Comparison of ENCODE assay signal across 10 mouse cellular contexts in the genomic region with DNA sequence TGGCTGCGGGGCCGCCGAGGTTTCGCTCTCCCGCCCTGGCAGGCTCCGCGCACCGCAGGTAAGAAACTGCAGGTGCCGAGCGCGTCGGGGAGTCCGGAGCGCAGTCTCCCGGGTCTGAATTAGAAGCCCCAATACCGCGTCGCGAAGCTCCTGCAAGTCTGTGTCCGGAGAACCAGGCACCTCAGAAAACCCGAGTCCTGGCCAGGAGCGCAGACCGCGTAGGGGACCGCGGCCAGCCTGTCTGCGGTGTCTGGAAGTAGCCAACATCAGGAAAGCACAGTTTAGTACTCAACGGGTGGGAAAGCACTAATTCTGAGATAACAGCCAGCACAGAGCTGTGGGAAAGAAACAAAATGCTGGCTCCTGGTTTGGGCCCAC. TPM values are rescaled to one million over a fixed set of nuclear protein-coding genes. Genes with fewer than 3 reads are reported as not detected.
DNase-seq lines count a peak whose midpoint lies in the region; ATAC-seq and TF ChIP-seq lines count a peak whose summit lies in the region.
"Had no signal": no experiment of that assay in that cellular context is flagged by ENCODE, and none has a peak within 500 bp of the region (broad histone marks: within the 10 kb centered on the region; RNA-seq: fewer than 3 reads in every experiment).

No protein-coding gene starts in this region.

- H3K9ac ChIP-seq in kidney, embryonic 16.5 days (replicated peaks; ENCODE audit: low read length): no peak overlapping the region
- peak overlapping the region; percentile 55 for H3K9ac ChIP-seq in forebrain, embryonic 12.5 days
- no peak overlapping the region for H3K9ac ChIP-seq in intestine, postnatal 0 days (ENCODE audit: low read depth, low read length)
- H3K9ac ChIP-seq in neural tube, embryonic 13.5 days: no peak overlapping the region

- no peak overlapping the region for H3K27ac ChIP-seq in kidney, embryonic 16.5 days (ENCODE audit: low read length)
- peak overlapping the region; percentile 78 for H3K27ac ChIP-seq in forebrain, embryonic 12.5 days
- H3K27ac ChIP-seq in intestine, postnatal 0 days (ENCODE audit: low read depth, low read length): no peak overlapping the region
- H3K27ac ChIP-seq in neural tube, embryonic 13.5 days (replicated peaks): no peak overlapping the region

- ATAC-seq in kidney, embryonic 16.5 days (ENCODE audit: low FRiP score, low TSS enrichment): no peak; the same call in 1 of the 2 replicates
- ATAC-seq in forebrain, embryonic 12.5 days (ENCODE audit: low FRiP score): no peak
- ATAC-seq in intestine, postnatal 0 days: no peak
- no peak for ATAC-seq in neural tube, embryonic 13.5 days (ENCODE audit: low read depth)
- ATAC-seq: Patski had no signal

- peak overlapping the region; percentile 49 for H3K4me3 ChIP-seq in kidney, embryonic 16.5 days (ENCODE audit: low read length)
- H3K4me3 ChIP-seq in forebrain, embryonic 12.5 days (replicated peaks): peak overlapping the region; percentile 44
- H3K4me3 ChIP-seq in intestine, postnatal 0 days (ENCODE audit: low read depth, low read length): peak overlapping the region; percentile 43
- peak overlapping the region; percentile 33 for H3K4me3 ChIP-seq in neural tube, embryonic 13.5 days

- no peaks in the 10 kb centered on the region for H3K36me3 ChIP-seq in kidney, embryonic 16.5 days (ENCODE audit: insufficient read depth, low read length)
- no peaks in the 10 kb centered on the region for H3K36me3 ChIP-seq in forebrain, embryonic 12.5 days (replicated peaks)
- H3K36me3 ChIP-seq in intestine, postnatal 0 days (ENCODE audit: control insufficient read depth, insufficient read depth): no peaks in the 10 kb centered on the region
- H3K36me3 ChIP-seq in neural tube, embryonic 13.5 days: no peaks in the 10 kb centered on the region

- TF ChIP-seq CTCF in intestine, postnatal 0 days (IDR thresholded peaks at IDR 0.05; ENCODE audit: low read depth): no peak

- peaks cover 96% of the 10 kb centered on the region for H3K27me3 ChIP-seq in kidney, embryonic 16.5 days (ENCODE audit: insufficient read depth, low read length)
- H3K27me3 ChIP-seq in forebrain, embryonic 12.5 days: peaks cover 98% of the 10 kb centered on the region
- peaks cover 86% of the 10 kb centered on the region for H3K27me3 ChIP-seq in intestine, postnatal 0 days (replicated peaks; ENCODE audit: control insufficient read depth, insufficient read depth, low read length)
- peaks cover 96% of the 10 kb centered on the region for H3K27me3 ChIP-seq in neural tube, embryonic 13.5 days

- DNase-seq in kidney, adult 11 months: no peak
- no peak for DNase-seq in spleen, adult 18-20 months
- no peak for DNase-seq in urinary bladder, postnatal 4 days (ENCODE audit: low spot score in 2 of 2)
- no peak for DNase-seq in right cerebral cortex, postnatal 25 days
- DNase-seq: cerebellum, adult 11 months had no signal

- peaks cover 27% of the 10 kb centered on the region for H3K4me1 ChIP-seq in kidney, embryonic 16.5 days (ENCODE audit: insufficient read depth, low read length)
- peaks cover 26% of the 10 kb centered on the region for H3K4me1 ChIP-seq in forebrain, embryonic 12.5 days
- H3K4me1 ChIP-seq in intestine, postnatal 0 days (replicated peaks; ENCODE audit: control insufficient read depth, insufficient read depth, low read length): 0 out of 2 replicates have a peak, but pooled peaks cover 4% of the 10 kb centered on the region
- peaks cover 28% of the 10 kb centered on the region for H3K4me1 ChIP-seq in neural tube, embryonic 13.5 days (replicated peaks)

- H3K4me2 ChIP-seq in kidney, embryonic 16.5 days (replicated peaks; ENCODE audit: low read depth, low read length): peak overlapping the region; percentile 70
- peak overlapping the region; percentile 65 for H3K4me2 ChIP-seq in forebrain, embryonic 12.5 days
- H3K4me2 ChIP-seq in intestine, postnatal 0 days (replicated peaks; ENCODE audit: low read depth): peak overlapping the region; percentile 64
- H3K4me2 ChIP-seq in neural tube, embryonic 13.5 days: peak overlapping the region; percentile 56

- 2% methylated on average over 28 of the region's 28 CpGs for WGBS in kidney, embryonic 16.5 days
- under 1% methylated on average over 28 of the region's 28 CpGs for WGBS in forebrain, embryonic 12.5 days
- 6% methylated on average over 28 of the region's 28 CpGs for WGBS in intestine, postnatal 0 days
- 1% methylated on average over 28 of the region's 28 CpGs for WGBS in neural tube, embryonic 13.5 days

- no peaks in the 10 kb centered on the region for H3K9me3 ChIP-seq in kidney, embryonic 16.5 days (ENCODE audit: low read length)
- H3K9me3 ChIP-seq in forebrain, embryonic 12.5 days: no peaks in the 10 kb centered on the region
- no peaks in the 10 kb centered on the region for H3K9me3 ChIP-seq in intestine, postnatal 0 days (ENCODE audit: control insufficient read depth)
- no peaks in the 10 kb centered on the region for H3K9me3 ChIP-seq in neural tube, embryonic 13.5 days

RNA-seq across cellular contexts. Expression of a gene that starts 1.2 kb away (rescaled TPM):
- 0.17 and 0.21 TPM in 2 replicates for polyA plus RNA-seq in kidney, embryonic 16.5 days (2015; fragmentation: Nextera tagmentation; extraction: Ambion mirVana)
- 5.2 and 5.9 TPM in 2 replicates for polyA plus RNA-seq in forebrain, embryonic 12.5 days (2016; fragmentation: Nextera tagmentation; extraction: Ambion mirVana)
- not detected in 2 replicates for polyA plus RNA-seq in intestine, postnatal 0 days (2015; fragmentation: Nextera tagmentation; extraction: Ambion mirVana)
- polyA plus RNA-seq in neural tube, embryonic 13.5 days (2015; fragmentation: Nextera tagmentation; extraction: Ambion mirVana): 0.10 and 0.19 TPM in 2 replicates
- polyA plus RNA-seq: Patski had no signal
